ENCODE assay signal across 8 mouse cellular contexts in genomic region chr15:83602372-83603045, GRCm38 (mm10). TPM values are rescaled to one million over a fixed set of nuclear protein-coding genes. Genes with fewer than 3 reads are reported as not detected.
DNase-seq lines count a peak whose midpoint lies in the region; ATAC-seq and TF ChIP-seq lines count a peak whose summit lies in the region.

No protein-coding gene starts in this region.

- no peak for TF ChIP-seq POLR2A in bone marrow macrophage, adult 2 months (IDR thresholded peaks at IDR 0.05; ENCODE audit: borderline replicate concordance, low read depth, low read length)

- no peak overlapping the region for H3K4me2 ChIP-seq in embryonic facial prominence, embryonic 13.5 days
- H3K4me2 ChIP-seq in midbrain, embryonic 13.5 days (replicated peaks) = no peak overlapping the region

- no peak overlapping the region for H3K4me3 ChIP-seq in embryonic facial prominence, embryonic 13.5 days
- no peak overlapping the region for H3K4me3 ChIP-seq in embryonic facial prominence, embryonic 10.5 days
- H3K4me3 ChIP-seq in bone marrow macrophage, adult 2 months (ENCODE audit: insufficient read depth, low read length) = no peak overlapping the region
- H3K4me3 ChIP-seq in midbrain, embryonic 13.5 days (replicated peaks) = no peak overlapping the region

- 65% methylated on average over 13 of the region's 13 CpGs for WGBS in embryonic facial prominence, embryonic 13.5 days
- whole genome bisulfite sequencing in embryonic facial prominence, embryonic 10.5 days = 81% methylated on average over 13 of the region's 13 CpGs
- 84% methylated on average over 13 of the region's 13 CpGs for WGBS in midbrain, embryonic 13.5 days

- no peak for TF ChIP-seq CTCF in bone marrow macrophage, adult 2 months (IDR thresholded peaks at IDR 0.05; ENCODE audit: low read depth, low read length)

- H3K9ac ChIP-seq in embryonic facial prominence, embryonic 13.5 days = no peak overlapping the region
- H3K9ac ChIP-seq in midbrain, embryonic 13.5 days (replicated peaks) = no peak overlapping the region

- no peak for DNase-seq in embryonic facial prominence, embryonic 10.5 days (ENCODE audit: low spot score)
- peak; percentile 61 for DNase-seq in kidney, postnatal 14 days
- DNase-seq in spleen, adult 12 weeks (ENCODE audit: low spot score) = peak; percentile 45
- DNase-seq in layer of hippocampus, postnatal 14 days (ENCODE audit: low spot score in 2 of 2) = no peak
- DNase-seq in urinary bladder, adult 18-20 months (ENCODE audit: low spot score in 2 of 2) = no peak

- no peaks in the 10 kb centered on the region for H3K27me3 ChIP-seq in embryonic facial prominence, embryonic 13.5 days
- H3K27me3 ChIP-seq in embryonic facial prominence, embryonic 10.5 days (replicated peaks; ENCODE audit: low read depth, poor library complexity, severe bottlenecking) = no peaks in the 10 kb centered on the region
- no peaks in the 10 kb centered on the region for H3K27me3 ChIP-seq in midbrain, embryonic 13.5 days

- H3K36me3 ChIP-seq in embryonic facial prominence, embryonic 13.5 days = no peaks in the 10 kb centered on the region
- peaks cover 23% of the 10 kb centered on the region for H3K36me3 ChIP-seq in embryonic facial prominence, embryonic 10.5 days (replicated peaks)
- peaks cover 2% of the 10 kb centered on the region; the same call in 1 of the 2 replicates for H3K36me3 ChIP-seq in midbrain, embryonic 13.5 days

- no peaks in the 10 kb centered on the region for H3K9me3 ChIP-seq in embryonic facial prominence, embryonic 13.5 days
- no peaks in the 10 kb centered on the region for H3K9me3 ChIP-seq in embryonic facial prominence, embryonic 10.5 days
- H3K9me3 ChIP-seq in midbrain, embryonic 13.5 days = no peaks in the 10 kb centered on the region

- H3K4me1 ChIP-seq in embryonic facial prominence, embryonic 13.5 days = peaks cover 7% of the 10 kb centered on the region; the same call in 1 of the 2 replicates
- peaks cover 21% of the 10 kb centered on the region for H3K4me1 ChIP-seq in embryonic facial prominence, embryonic 10.5 days
- peaks cover 24% of the 10 kb centered on the region for H3K4me1 ChIP-seq in bone marrow macrophage, adult 2 months (ENCODE audit: control insufficient read depth, insufficient read depth, low read length)
- no peaks in the 10 kb centered on the region for H3K4me1 ChIP-seq in midbrain, embryonic 13.5 days (replicated peaks)

- H3K27ac ChIP-seq in embryonic facial prominence, embryonic 13.5 days = 0 out of 2 replicates have a peak overlapping the region, but pooled peaks have one; percentile 12
- no peak overlapping the region for H3K27ac ChIP-seq in embryonic facial prominence, embryonic 10.5 days (replicated peaks)
- peak overlapping the region; percentile 84 for H3K27ac ChIP-seq in bone marrow macrophage, adult 2 months (ENCODE audit: insufficient read depth, low read depth, low read length)
- H3K27ac ChIP-seq in midbrain, embryonic 13.5 days = no peak overlapping the region

- no peak for ATAC-seq in embryonic facial prominence, embryonic 13.5 days (ENCODE audit: insufficient number of reproducible peaks, insufficient read depth, low FRiP score, low TSS enrichment, low read depth)
- no peak for ATAC-seq in midbrain, embryonic 13.5 days

RNA-seq across cellular contexts. Expression of gene Ttll12, which starts 7.6 kb away (rescaled TPM):
- polyA plus RNA-seq in embryonic facial prominence, embryonic 13.5 days (2015; fragmentation: Nextera tagmentation; extraction: Ambion mirVana) = 40.1 and 41.3 TPM in 2 replicates
- polyA plus RNA-seq in embryonic facial prominence, embryonic 10.5 days (2016; fragmentation: Nextera tagmentation; extraction: Ambion mirVana) = 62.8 and 64.3 TPM in 2 replicates
- 11.2 and 14.1 TPM in 2 replicates for polyA plus RNA-seq in bone marrow macrophage, adult 2 months (2012; ENCODE audit: insufficient read depth, insufficient read length, missing spikeins)
- 10 to 100 TPM; 15.1 TPM for total RNA-seq in layer of hippocampus, postnatal 14 days (2021)
- 47.7 and 48.0 TPM in 2 replicates for polyA plus RNA-seq in midbrain, embryonic 13.5 days (2015; fragmentation: Nextera tagmentation; extraction: Ambion mirVana)

RNA-seq across cellular contexts. Expression of gene Mcat, which starts 38.9 kb away (rescaled TPM):
- polyA plus RNA-seq in embryonic facial prominence, embryonic 13.5 days (2015; fragmentation: Nextera tagmentation; extraction: Ambion mirVana) = 39.2 and 41.8 TPM in 2 replicates
- 43.9 and 46.9 TPM in 2 replicates for polyA plus RNA-seq in embryonic facial prominence, embryonic 10.5 days (2016; fragmentation: Nextera tagmentation; extraction: Ambion mirVana)
- 7.3 and 8.6 TPM in 2 replicates for polyA plus RNA-seq in bone marrow macrophage, adult 2 months (2012; ENCODE audit: insufficient read depth, insufficient read length, missing spikeins)
- total RNA-seq in layer of hippocampus, postnatal 14 days (2021) = 10 to 100 TPM; 29.3 to 30.5 TPM
- 31.8 and 35.9 TPM in 2 replicates for polyA plus RNA-seq in midbrain, embryonic 13.5 days (2015; fragmentation: Nextera tagmentation; extraction: Ambion mirVana)

RNA-seq across cellular contexts. Expression of gene Tspo, which starts 39.1 kb away (rescaled TPM):
- 38.1 and 44.5 TPM in 2 replicates for polyA plus RNA-seq in embryonic facial prominence, embryonic 13.5 days (2015; fragmentation: Nextera tagmentation; extraction: Ambion mirVana)
- polyA plus RNA-seq in embryonic facial prominence, embryonic 10.5 days (2016; fragmentation: Nextera tagmentation; extraction: Ambion mirVana) = 34.1 and 35.6 TPM in 2 replicates
- 203 and 204 TPM in 2 replicates for polyA plus RNA-seq in bone marrow macrophage, adult 2 months (2012; ENCODE audit: insufficient read depth, insufficient read length, missing spikeins)
- total RNA-seq in layer of hippocampus, postnatal 14 days (2021) = 1 to 10 TPM; 2.2 to 4.0 TPM
- 9.6 and 9.9 TPM in 2 replicates for polyA plus RNA-seq in midbrain, embryonic 13.5 days (2015; fragmentation: Nextera tagmentation; extraction: Ambion mirVana)

Comparison
In these comparisons a context has a peak if more than half of its experiments do, and no peak if none do; other contexts are left out.
1. H3K27ac ChIP-seq: peak in embryonic facial prominence, embryonic 13.5 days (single experiment) and bone marrow macrophage, adult 2 months (single experiment); none in embryonic facial prominence, embryonic 10.5 days (single experiment) and midbrain, embryonic 13.5 days (single experiment).
2. DNase-seq: peak in kidney, postnatal 14 days (single experiment) and spleen, adult 12 weeks (single experiment); none in embryonic facial prominence, embryonic 10.5 days (single experiment), layer of hippocampus, postnatal 14 days (0 of 2) and urinary bladder, adult 18-20 months (0 of 2).